Mouse (Mus musculus): ENCODE data around the gene Sycp1. TPM values are rescaled to one million over a fixed set of nuclear protein-coding genes. Genes with fewer than 3 reads are reported as not detected.

Sycp1 gene
- total and polyA plus RNA-seq, 3 experiments = 0.10 to 0.18 TPM; not detected in 1

DNA sequence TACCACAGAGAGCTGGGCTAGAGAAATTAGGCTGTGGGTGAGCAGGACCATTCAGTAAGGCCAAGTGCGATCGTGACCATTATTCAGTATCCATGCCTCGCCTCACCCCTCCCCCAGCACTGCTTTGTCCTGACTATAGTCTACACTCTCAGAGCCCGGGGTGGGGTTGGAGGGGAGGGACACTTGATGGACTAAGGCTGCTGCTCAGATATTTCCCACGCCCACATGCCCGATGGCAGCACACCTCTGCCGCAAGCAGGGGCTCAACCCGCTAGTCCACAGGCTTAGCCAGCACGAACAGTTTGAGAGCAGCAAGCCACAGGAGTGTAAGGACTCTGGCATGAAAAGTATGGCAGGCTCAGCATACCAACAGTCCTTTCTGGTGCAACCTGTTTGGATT is 34.2 kb upstream of the Sycp1 start:
- 82% methylated on average over 9 of the region's 9 CpGs for WGBS
- intact Hi-C loops (cut with DNase I) = no loop called here
- no peak for DNase-seq
- H3K27ac ChIP-seq = no peak overlapping the region
- H3K36me3 ChIP-seq (ENCODE audit: control insufficient read depth, insufficient read depth, low read length) = no peaks in the 10 kb centered on the region
- TF ChIP-seq CTCF (IDR thresholded peaks at IDR 0.05) (no peak), POLR2A (IDR thresholded peaks at IDR 0.05; ENCODE audit: insufficient read depth, low read depth, low read length) (no peak), EP300 (IDR thresholded peaks at IDR 0.05; ENCODE audit: insufficient read depth, low read depth, low read length) (no peak)
- no peak overlapping the region for H3K4me3 ChIP-seq
- no peaks in the 10 kb centered on the region for H3K4me1 ChIP-seq (ENCODE audit: control insufficient read depth, insufficient read depth, low read length)
- no peaks in the 10 kb centered on the region for H3K79me2 ChIP-seq (replicated peaks; ENCODE audit: control insufficient read depth, insufficient read depth, low read length)
- no peak overlapping the region for H3K9ac ChIP-seq (ENCODE audit: low read depth, low read length)
- no peaks in the 10 kb centered on the region for H3K27me3 ChIP-seq (ENCODE audit: control insufficient read depth, insufficient read depth, low read length)

DNA sequence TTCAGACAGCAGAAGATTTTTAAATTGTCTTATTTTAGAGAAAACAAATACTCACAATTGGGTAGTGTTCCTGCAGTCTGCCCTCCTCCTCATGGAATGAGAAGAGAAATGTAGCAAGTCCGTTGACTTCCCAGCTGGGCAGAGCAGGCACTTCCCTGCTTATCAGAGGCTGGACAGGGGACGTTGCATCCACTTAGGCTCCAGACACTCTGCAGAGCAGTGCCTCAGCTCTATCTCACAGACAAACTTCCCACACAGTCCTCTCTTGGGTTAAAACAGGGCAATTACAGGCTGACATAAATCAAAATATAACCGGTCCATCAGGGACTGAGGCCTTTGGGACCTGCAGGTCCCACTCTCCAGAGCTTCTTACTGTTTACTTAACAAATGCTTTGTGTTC is 28.1 kb upstream of the Sycp1 start, which contains the start of gene Nr1h5:
Gene Nr1h5, minus strand, starts transcription at position 101 of the 400 bp plus-strand sequence.
- TF ChIP-seq CTCF (IDR thresholded peaks at IDR 0.05) (no peak), POLR2A (IDR thresholded peaks at IDR 0.05; ENCODE audit: insufficient read depth, low read depth, low read length) (no peak)
- intact Hi-C loops (cut with DNase I) = no loop called here
- Histone ChIP-seq H3K4me1 (ENCODE audit: control insufficient read depth, insufficient read depth, low read length) (no peaks in the 10 kb centered on the region), H3K27me3 (ENCODE audit: control insufficient read depth, insufficient read depth, low read length) (no peaks in the 10 kb centered on the region), H3K4me3 (no peak within 1 kb of the TSS), H3K36me3 (ENCODE audit: control insufficient read depth, insufficient read depth, low read length) (no peaks in the 10 kb centered on the region), H3K79me2 (replicated peaks; ENCODE audit: control insufficient read depth, insufficient read depth, low read length) (no peaks in the 10 kb centered on the region), H3K27ac (no peak within 1 kb of the TSS), H3K9ac (ENCODE audit: low read depth, low read length) (no peak within 1 kb of the TSS)
- 28% methylated on average over 3 of the region's 3 CpGs for WGBS
- no peak for DNase-seq

DNA sequence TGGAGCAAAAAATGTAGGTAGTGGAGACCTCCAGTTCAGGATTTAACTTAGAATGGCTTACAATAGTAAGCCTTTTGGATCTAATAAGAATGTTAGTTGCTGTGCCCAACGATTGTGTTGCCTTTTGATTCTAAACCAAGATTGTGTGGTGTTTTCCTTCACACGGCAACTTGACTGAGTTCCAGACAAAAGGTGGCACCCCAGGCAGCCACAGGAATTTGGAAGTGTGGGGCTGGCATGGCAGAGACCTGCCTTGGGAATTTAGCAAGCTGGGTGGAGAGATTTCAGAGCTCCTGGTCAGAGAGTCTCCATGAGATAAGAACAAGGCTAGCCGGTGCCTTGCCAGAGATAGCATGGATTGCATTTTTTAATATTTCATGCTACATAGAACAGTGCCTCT is 19.7 kb upstream of the Sycp1 start:
- intact Hi-C loops (cut with DNase I) = loop anchor here (5.0 kb wide), 1 partner anchor 217 kb away; the partner anchor contains the start of gene Bcas2
- 30% methylated on average over 3 of the region's 3 CpGs for WGBS
- no peak for DNase-seq
- H3K36me3 ChIP-seq (ENCODE audit: control insufficient read depth, insufficient read depth, low read length) = no peaks in the 10 kb centered on the region
- no peak for TF ChIP-seq CTCF (IDR thresholded peaks at IDR 0.05)
- no peak for TF ChIP-seq POLR2A (IDR thresholded peaks at IDR 0.05; ENCODE audit: insufficient read depth, low read depth, low read length)
- no peak for TF ChIP-seq EP300 (IDR thresholded peaks at IDR 0.05; ENCODE audit: insufficient read depth, low read depth, low read length)
- H3K4me1 ChIP-seq (ENCODE audit: control insufficient read depth, insufficient read depth, low read length) = no peaks in the 10 kb centered on the region
- no peak overlapping the region for H3K9ac ChIP-seq (ENCODE audit: low read depth, low read length)
- H3K27ac ChIP-seq = no peak overlapping the region
- H3K4me3 ChIP-seq = no peak overlapping the region
- H3K27me3 ChIP-seq (ENCODE audit: control insufficient read depth, insufficient read depth, low read length) = no peaks in the 10 kb centered on the region
- no peaks in the 10 kb centered on the region for H3K79me2 ChIP-seq (replicated peaks; ENCODE audit: control insufficient read depth, insufficient read depth, low read length)

DNA sequence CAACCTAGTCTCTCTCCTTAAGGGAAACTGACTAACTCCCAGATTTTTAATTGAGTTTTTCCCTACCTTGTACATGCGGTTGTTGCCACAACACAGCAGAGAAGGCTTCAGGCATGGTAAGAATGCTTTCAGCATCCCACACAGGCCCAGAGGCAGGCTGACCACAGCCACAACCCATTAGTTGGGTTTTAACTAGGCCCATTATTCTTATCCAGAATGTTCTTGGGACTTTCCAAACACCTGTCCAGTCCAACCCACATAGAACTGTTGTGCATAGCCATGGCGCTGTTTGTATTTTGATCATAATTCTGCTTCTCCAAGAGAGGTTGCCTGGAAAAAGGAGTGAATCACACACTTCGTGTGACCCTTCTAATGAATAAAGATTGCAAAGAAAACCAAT is 19.2 kb upstream of the Sycp1 start:
- H3K4me3 ChIP-seq = no peak overlapping the region
- no peaks in the 10 kb centered on the region for H3K4me1 ChIP-seq (ENCODE audit: control insufficient read depth, insufficient read depth, low read length)
- H3K9ac ChIP-seq (ENCODE audit: low read depth, low read length) = no peak overlapping the region
- H3K27ac ChIP-seq = no peak overlapping the region
- intact Hi-C loops (cut with DNase I) = loop anchor here (5.0 kb wide), 1 partner anchor 217 kb away; the partner anchor contains the start of gene Bcas2
- H3K36me3 ChIP-seq (ENCODE audit: control insufficient read depth, insufficient read depth, low read length) = no peaks in the 10 kb centered on the region
- no peaks in the 10 kb centered on the region for H3K79me2 ChIP-seq (replicated peaks; ENCODE audit: control insufficient read depth, insufficient read depth, low read length)
- no peak for DNase-seq
- TF ChIP-seq EP300 (IDR thresholded peaks at IDR 0.05; ENCODE audit: insufficient read depth, low read depth, low read length) (no peak), POLR2A (IDR thresholded peaks at IDR 0.05; ENCODE audit: insufficient read depth, low read depth, low read length) (no peak), CTCF (IDR thresholded peaks at IDR 0.05) (no peak)
- 85% methylated on average over 3 of the region's 3 CpGs for WGBS
- no peaks in the 10 kb centered on the region for H3K27me3 ChIP-seq (ENCODE audit: control insufficient read depth, insufficient read depth, low read length)

- no peaks in the 10 kb centered on the region for H3K27me3 ChIP-seq (ENCODE audit: control insufficient read depth, insufficient read depth, low read length)
- TF ChIP-seq POLR2A (IDR thresholded peaks at IDR 0.05; ENCODE audit: insufficient read depth, low read depth, low read length) (no peak), CTCF (IDR thresholded peaks at IDR 0.05) (no peak), EP300 (IDR thresholded peaks at IDR 0.05; ENCODE audit: insufficient read depth, low read depth, low read length) (no peak)
- H3K4me1 ChIP-seq (ENCODE audit: control insufficient read depth, insufficient read depth, low read length) = no peaks in the 10 kb centered on the region
- no peaks in the 10 kb centered on the region for H3K36me3 ChIP-seq (ENCODE audit: control insufficient read depth, insufficient read depth, low read length)
- DNase-seq = no peak
- no peak overlapping the region for H3K9ac ChIP-seq (ENCODE audit: low read depth, low read length)
- no peaks in the 10 kb centered on the region for H3K79me2 ChIP-seq (replicated peaks; ENCODE audit: control insufficient read depth, insufficient read depth, low read length)
- no peak overlapping the region for H3K4me3 ChIP-seq
- intact Hi-C loops (cut with DNase I) = no loop called here
- WGBS = 91% methylated on average over 12 of the region's 12 CpGs
- no peak overlapping the region for H3K27ac ChIP-seq
Measured at GRCm38 (mm10) chr3:102954476-102954875, 18.6 kb upstream of the Sycp1 start.

- H3K27me3 ChIP-seq (ENCODE audit: control insufficient read depth, insufficient read depth, low read length) = no peaks in the 10 kb centered on the region
- no peak overlapping the region for H3K9ac ChIP-seq (ENCODE audit: low read depth, low read length)
- WGBS = 75% methylated on average over 5 of the region's 5 CpGs
- no peak for TF ChIP-seq EP300 (IDR thresholded peaks at IDR 0.05; ENCODE audit: insufficient read depth, low read depth, low read length)
- no peak for TF ChIP-seq CTCF (IDR thresholded peaks at IDR 0.05)
- TF ChIP-seq POLR2A (IDR thresholded peaks at IDR 0.05; ENCODE audit: insufficient read depth, low read depth, low read length) = no peak
- no peak overlapping the region for H3K4me3 ChIP-seq
- H3K27ac ChIP-seq = no peak overlapping the region
- no peak for DNase-seq
- H3K4me1 ChIP-seq (ENCODE audit: control insufficient read depth, insufficient read depth, low read length) = no peaks in the 10 kb centered on the region
- intact Hi-C loops (cut with DNase I) = no loop called here
- no peaks in the 10 kb centered on the region for H3K36me3 ChIP-seq (ENCODE audit: control insufficient read depth, insufficient read depth, low read length)
- no peaks in the 10 kb centered on the region for H3K79me2 ChIP-seq (replicated peaks; ENCODE audit: control insufficient read depth, insufficient read depth, low read length)
Measured at GRCm38 (mm10) chr3:102946861-102947260, 11.0 kb upstream of the Sycp1 start.

Data from heart, adult 2 months (tissue).